Mouse (Mus musculus) lung, adult 2 months (tissue): ENCODE data around the gene Clcc1.

Experiments
- CTCF ChIP-seq: fragments of 200-500 bp; IDR thresholded peaks from 2 replicates; pipeline ENCODE4 v1.5.1; 2011; ENCODE audit warnings: mild to moderate bottlenecking, low read length, control low read depth; ENCODE audit not compliant: insufficient read depth
- POLR2A ChIP-seq: fragments of 200-500 bp; IDR thresholded peaks from 2 replicates; pipeline ENCODE4 v1.6.1; 2011; ENCODE audit warnings: low read depth, mild to moderate bottlenecking, control low read depth, low read length, borderline replicate concordance; ENCODE audit errors: extremely low read depth

DNA sequence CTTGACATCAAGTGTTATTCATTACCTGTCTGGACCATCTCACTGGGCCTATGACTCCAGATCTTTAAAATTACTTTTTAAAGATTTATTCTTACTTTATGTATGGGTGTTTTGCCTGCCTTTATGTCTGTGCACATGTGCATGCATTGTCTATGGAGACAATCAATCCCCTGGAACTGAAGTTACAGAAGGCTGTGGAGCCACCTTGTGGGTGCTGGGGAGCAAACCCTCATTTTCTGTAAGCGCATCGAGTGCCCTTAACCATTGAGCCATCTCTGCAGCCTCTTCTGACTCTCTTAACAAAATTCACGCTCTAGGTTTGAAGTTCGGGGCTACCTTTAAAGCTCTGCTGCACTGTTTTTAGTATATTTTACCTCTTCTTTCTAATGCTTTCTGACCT, 14.3 kb upstream of the Clcc1 start:
- TF ChIP-seq CTCF (no peak), POLR2A (no peak)
